Comparison of ENCODE assay signal across 8 mouse cellular contexts in genomic region chr13:67451172-67452020, GRCm38 (mm10). TPM values are rescaled to one million over a fixed set of nuclear protein-coding genes. Genes with fewer than 3 reads are reported as not detected.
A peak's percentile ranks its signal among the peaks of the same experiment; 100 is the strongest.
DNase-seq lines count a peak whose midpoint lies in the region; ATAC-seq and TF ChIP-seq lines count a peak whose summit lies in the region.

Gene Zfp874a (minus strand): TSS chr13:67451624.

- H3K79me2 ChIP-seq in MEL (ENCODE audit: control insufficient read depth, insufficient read depth, low read length, poor library complexity): no peaks in the 10 kb centered on the region; the same call in 1 of the 2 replicates

- TF ChIP-seq EP300 in MEL (IDR thresholded peaks at IDR 0.05; ENCODE audit: low read depth in 1 of 2, low read length in 2 of 2): no peak

- H3K27ac ChIP-seq in MEL (ENCODE audit: control insufficient read depth, low read depth, low read length): peak within 1 kb of the TSS; percentile 71
- peak within 1 kb of the TSS; percentile 43; the same call in 1 of the 2 replicates for H3K27ac ChIP-seq in lung, embryonic 16.5 days (ENCODE audit: low read length)

- TF ChIP-seq POLR2A in MEL (IDR thresholded peaks at IDR 0.05; ENCODE audit: control insufficient read depth in 1 of 2, insufficient read depth in 1 of 2, low read depth in 1 of 2, low read length in 2 of 2, poor library complexity in 1 of 2): no peak; a peak in 1 of 4 replicates

- H3K4me2 ChIP-seq in lung, embryonic 16.5 days (ENCODE audit: low read depth, low read length): peak within 1 kb of the TSS; percentile 73

- H3K36me3 ChIP-seq in MEL (ENCODE audit: control insufficient read depth in 1 of 2, insufficient read depth in 2 of 2, low read length in 2 of 2): no peaks in the 10 kb centered on the region
- peaks cover 10% of the 10 kb centered on the region for H3K36me3 ChIP-seq in lung, embryonic 16.5 days (ENCODE audit: control insufficient read depth, insufficient read depth, low read length)

- no peaks in the 10 kb centered on the region for H3K9me3 ChIP-seq in MEL (replicated peaks; ENCODE audit: insufficient read depth, low read length)
- H3K9me3 ChIP-seq in lung, embryonic 16.5 days (ENCODE audit: control insufficient read depth, low read length): no peaks in the 10 kb centered on the region

- no peak for TF ChIP-seq CTCF in MEL (IDR thresholded peaks at IDR 0.05 in 2 of 3, conservative IDR thresholded peaks at IDR 0.05 in 1 of 3; ENCODE audit: control insufficient read depth in 1 of 3, insufficient read depth in 1 of 3, low read depth in 2 of 3, low read length in 3 of 3, poor library complexity in 1 of 3, severe bottlenecking in 1 of 3)

- no peaks in the 10 kb centered on the region for H3K27me3 ChIP-seq in MEL (ENCODE audit: control insufficient read depth in 1 of 2, insufficient read depth in 2 of 2, low read length in 2 of 2)
- H3K27me3 ChIP-seq in lung, embryonic 16.5 days (ENCODE audit: control insufficient read depth, insufficient read depth, low read depth, low read length): no peaks in the 10 kb centered on the region

- ATAC-seq in hematopoietic stem cell, adult 5-6 weeks (replicated peaks in 1 of 2; ENCODE audit: insufficient read depth in 1 of 2, low FRiP score in 2 of 2, low TSS enrichment in 1 of 2, low read depth in 1 of 2, poor library complexity in 2 of 2, severe bottlenecking in 2 of 2): peak; percentile 99 to 100
- peak; percentile 99 for ATAC-seq in lung, embryonic 16.5 days (ENCODE audit: low read depth)

- no peaks in the 10 kb centered on the region for H3K4me1 ChIP-seq in MEL (ENCODE audit: control insufficient read depth in 1 of 2, insufficient read depth in 2 of 2, low read length in 2 of 2)
- 0 out of 2 replicates have a peak, but pooled peaks cover 5% of the 10 kb centered on the region for H3K4me1 ChIP-seq in lung, embryonic 16.5 days (replicated peaks; ENCODE audit: control insufficient read depth, insufficient read depth, low read length)

- peak; percentile 94 for DNase-seq in MEL (ENCODE audit: low read depth, low spot score)
- peak; percentile 88 for DNase-seq in cerebellum, adult 8-10 months
- DNase-seq in forelimb bud, embryonic 11.5 days (ENCODE audit: low read depth, low spot score): peak; percentile 79
- DNase-seq in layer of hippocampus, adult 9-10 months (ENCODE audit: low spot score): peak; percentile 92
- peak; percentile 46 for DNase-seq in ovary, postnatal 10 days (ENCODE audit: low spot score)
- peak; percentile 78 to 83 for DNase-seq in thymus, postnatal 10 days (ENCODE audit: low spot score in 2 of 2)

- TF ChIP-seq RAD21 in MEL (IDR thresholded peaks at IDR 0.05; ENCODE audit: low read depth, low read length): no peak

- peak within 1 kb of the TSS; percentile 73 for H3K9ac ChIP-seq in MEL (ENCODE audit: control insufficient read depth, low read depth, low read length, poor library complexity, severe bottlenecking)
- H3K9ac ChIP-seq in lung, embryonic 16.5 days (ENCODE audit: low read length): peak within 1 kb of the TSS; percentile 81

- 1% methylated on average over 20 of the region's 20 CpGs for WGBS in lung, embryonic 16.5 days

- H3K4me3 ChIP-seq in MEL (ENCODE audit: control insufficient read depth in 1 of 2, insufficient read depth in 1 of 2, low read depth in 2 of 2, low read length in 2 of 2): peak within 1 kb of the TSS; percentile 83
- H3K4me3 ChIP-seq in lung, embryonic 16.5 days (ENCODE audit: low read length): peak within 1 kb of the TSS; percentile 68

TF ChIP-seq in MEL, 35 proteins besides CTCF, POLR2A, EP300 and RAD21:
- TF ChIP-seq MYC (IDR thresholded peaks at IDR 0.05; ENCODE audit: low read depth, low read length) (peak; percentile 59; the same call in 1 of the 2 replicates), E2F4 (IDR thresholded peaks at IDR 0.05; ENCODE audit: borderline replicate concordance, low read depth, low read length) (no peak), ELF1 (IDR thresholded peaks at IDR 0.05; ENCODE audit: low read depth, low read length) (peak; percentile 51; the same call in 1 of the 2 replicates), CHD1 (IDR thresholded peaks at IDR 0.05; ENCODE audit: low read depth, low read length) (no peak), RCOR1 (IDR thresholded peaks at IDR 0.05; ENCODE audit: low read depth, low read length) (no peak), TBP (IDR thresholded peaks at IDR 0.05; ENCODE audit: low read depth, low read length) (0 out of 2 replicates have a peak, but pooled peaks have one; percentile 35), MAZ (IDR thresholded peaks at IDR 0.05; ENCODE audit: low read depth, low read length) (no peak), MAX (IDR thresholded peaks at IDR 0.05; ENCODE audit: low read length) (peak; percentile 73), KAT2A (conservative IDR thresholded peaks at IDR 0.05; ENCODE audit: low read depth, low read length) (peak; percentile 71), SIN3A (IDR thresholded peaks at IDR 0.05; ENCODE audit: low read length) (peak; percentile 94), NRF1 (IDR thresholded peaks at IDR 0.05; ENCODE audit: insufficient read depth, low read depth, low read length, poor library complexity, severe bottlenecking) (0 out of 2 replicates have a peak, but pooled peaks have one; percentile 40), ZNF384 (IDR thresholded peaks at IDR 0.05; ENCODE audit: low read depth, low read length) (no peak), MXI1 (IDR thresholded peaks at IDR 0.05; ENCODE audit: low read depth, low read length) (peak; percentile 88), POLR2AphosphoS2 (IDR thresholded peaks at IDR 0.05; ENCODE audit: low read length) (peak; percentile 23; the same call in 1 of the 2 replicates), TCF12 (IDR thresholded peaks at IDR 0.05; ENCODE audit: low read depth, low read length) (0 out of 2 replicates have a peak, but pooled peaks have one; percentile 8), HCFC1 (IDR thresholded peaks at IDR 0.05; ENCODE audit: low read depth, low read length) (peak; percentile 92)

RNA-seq across cellular contexts. Expression of gene Zfp874a, which starts in this region (rescaled TPM):
- 4.8 and 6.1 TPM in 2 replicates for total RNA-seq in MEL (2012; rRNA removed)
- polyA plus RNA-seq in MEL (2012; ENCODE audit: insufficient read depth in 1 of 2, insufficient read length in 2 of 2, low read depth in 1 of 2, low replicate concordance in 2 of 2, missing spikeins in 1 of 2): 1 to 10 TPM in 1 of 2 experiments, not detected in 1; 4.1 TPM
- total RNA-seq in hematopoietic stem cell, adult 5-6 weeks (2017): 19.6 and 21.8 TPM in 2 replicates
- polyA plus RNA-seq in lung, embryonic 16.5 days (2015; fragmentation: Nextera tagmentation; extraction: Ambion mirVana): 10.8 and 12.0 TPM in 2 replicates

Comparison
In these comparisons a context has a peak if more than half of its experiments do, and no peak if none do; other contexts are left out.
1. Peak in every context shown above with its lines: DNase-seq, ATAC-seq, H3K4me3 ChIP-seq and H3K27ac ChIP-seq.